Mouse (Mus musculus) forebrain, embryonic 14.5 days (tissue): Measurements from ENCODE around the gene D6Ertd527e. TPM values are rescaled to one million over a fixed set of nuclear protein-coding genes. Genes with fewer than 3 reads are reported as not detected.

ENCODE experiments used
- ATAC-seq: fragments of 200-750 bp; cut with Nextera tagmentation; 2 replicates; pipeline ENCODE4 v1.8.0; 2017; ENCODE audit warnings: mild to moderate bottlenecking, moderate library complexity
- DNase-seq: peaks from one replicate; pipeline ENCODE4 v3.0.0-alpha.2; 2015; ENCODE audit warnings: low spot score
- H3K27ac ChIP-seq: fragments of 300-500 bp; sonication (generic); 2 replicates; pipeline ENCODE4 v1.5.1; 2014; ENCODE audit warnings: low read depth, mild to moderate bottlenecking, control low read depth, low read length, moderate library complexity
- H3K27me3 ChIP-seq: fragments of 300-500 bp; sonication (generic); replicated peaks from 2 replicates; pipeline ENCODE4 v1.6.1; 2014; ENCODE audit warnings: low read length, control low read depth, mixed read lengths; ENCODE audit not compliant: control insufficient read depth, insufficient read depth
- H3K36me3 ChIP-seq: fragments of 300-500 bp; sonication (generic); 2 replicates; pipeline ENCODE4 v1.6.1; 2014; ENCODE audit warnings: low read length, control low read depth; ENCODE audit not compliant: control insufficient read depth, insufficient read depth
- H3K4me1 ChIP-seq: fragments of 300-500 bp; sonication (generic); 2 replicates; pipeline ENCODE4 v1.6.1; 2014; ENCODE audit warnings: antibody characterized with exemption, low read length, control low read depth; ENCODE audit not compliant: control insufficient read depth, insufficient read depth
- H3K4me2 ChIP-seq: fragments of 300-500 bp; sonication (generic); 2 replicates; pipeline ENCODE4 v1.6.1; 2014; ENCODE audit warnings: mild to moderate bottlenecking, control low read depth, low read length
- H3K4me3 ChIP-seq: fragments of 300-500 bp; sonication (generic); 2 replicates; pipeline ENCODE4 v1.5.1; 2014; ENCODE audit warnings: low read depth, low read length, control low read depth
- H3K9ac ChIP-seq: fragments of 300-500 bp; sonication (generic); 2 replicates; pipeline ENCODE4 v1.6.1; 2014; ENCODE audit warnings: mild to moderate bottlenecking, low read length, control low read depth, moderate library complexity
- H3K9me3 ChIP-seq: fragments of 300-500 bp; sonication (generic); replicated peaks from 2 replicates; pipeline ENCODE4 v1.6.1; 2016; ENCODE audit warnings: low read length, control low read depth, mixed read lengths; ENCODE audit not compliant: control insufficient read depth
- WGBS: fragments of 180-500 bp; shearing (Covaris S2); extraction: QIAGEN DNeasy Blood & Tissue Kit; methylation state at CpG from one replicate; pipeline ENCODE4 v1.1.7; 2014; 5-methylcytosine and 5-hydroxymethylcytosine counted together
- polyA plus RNA-seq: library from polyadenylated mRNA; unstranded; fragments of >200 nt; fragmentation: Nextera tagmentation; extraction: Ambion mirVana; gene quantifications from 2 replicates; pipeline ENCODE4 v1.2.1, GENCODE M21; 2014

D6Ertd527e gene
- polyA plus RNA-seq, 1 experiment from 2014 or later, result not detected

GRCm38 (mm10) chr6:87101281-87101954, 3.1 kb upstream of the D6Ertd527e start:
- Histone ChIP-seq H3K9ac (peak overlapping the region; percentile 45), H3K27me3 (no peaks in the 10 kb centered on the region), H3K4me3 (no peak overlapping the region; the same call in 1 of the 2 replicates), H3K27ac (no peak overlapping the region), H3K9me3 (no peaks in the 10 kb centered on the region), H3K36me3 (no peaks in the 10 kb centered on the region), H3K4me2 (peak overlapping the region; percentile 49), H3K4me1 (0 out of 2 replicates have a peak, but pooled peaks cover 3% of the 10 kb centered on the region)
- peak; percentile 92 for DNase-seq
- 8% methylated on average over 12 of the region's 12 CpGs for WGBS
- ATAC-seq, result peak; percentile 76

GRCm38 (mm10) chr6:87101955-87102353, 2.6 kb upstream of the D6Ertd527e start:
- WGBS, result 31% methylated on average over 4 of the region's 4 CpGs
- no peaks in the 10 kb centered on the region for H3K36me3 ChIP-seq
- no peak overlapping the region for H3K4me3 ChIP-seq
- ATAC-seq, result peak; percentile 27; the same call in 1 of the 2 replicates
- no peaks in the 10 kb centered on the region for H3K9me3 ChIP-seq
- H3K9ac ChIP-seq, result no peak overlapping the region
- H3K4me2 ChIP-seq, result no peak overlapping the region
- H3K27ac ChIP-seq, result no peak overlapping the region
- DNase-seq, result no peak
- H3K27me3 ChIP-seq, result no peaks in the 10 kb centered on the region
- 0 out of 2 replicates have a peak, but pooled peaks cover 3% of the 10 kb centered on the region for H3K4me1 ChIP-seq

- Histone ChIP-seq H3K27ac (no peak overlapping the region), H3K9ac (no peak overlapping the region), H3K9me3 (no peaks in the 10 kb centered on the region), H3K4me1 (0 out of 2 replicates have a peak, but pooled peaks cover 3% of the 10 kb centered on the region), H3K27me3 (no peaks in the 10 kb centered on the region), H3K4me2 (no peak overlapping the region), H3K36me3 (no peaks in the 10 kb centered on the region), H3K4me3 (no peak overlapping the region)
- WGBS, result 42% methylated on average over 7 of the region's 7 CpGs
- DNase-seq (peak; percentile 24), ATAC-seq (no peak)
These were observed 2.1 kb upstream of the D6Ertd527e start for GRCm38 (mm10) chr6:87102421-87102911.

GRCm38 (mm10) chr6:87103314-87103713, 1.2 kb upstream of the D6Ertd527e start:
- 95% methylated on average over 1 of the region's 1 CpGs for WGBS
- Histone ChIP-seq H3K9ac (no peak overlapping the region), H3K36me3 (no peaks in the 10 kb centered on the region), H3K27ac (no peak overlapping the region), H3K4me1 (0 out of 2 replicates have a peak, but pooled peaks cover 3% of the 10 kb centered on the region), H3K27me3 (no peaks in the 10 kb centered on the region), H3K9me3 (no peaks in the 10 kb centered on the region), H3K4me3 (no peak overlapping the region), H3K4me2 (no peak overlapping the region)
- ATAC-seq (no peak), DNase-seq (no peak)

GRCm38 (mm10) chr6:87111493-87111892, 6.9 kb downstream of the D6Ertd527e start:
- Histone ChIP-seq H3K27me3 (no peaks in the 10 kb centered on the region), H3K4me1 (no peaks in the 10 kb centered on the region), H3K4me3 (no peak overlapping the region), H3K9ac (no peak overlapping the region), H3K36me3 (no peaks in the 10 kb centered on the region), H3K9me3 (no peaks in the 10 kb centered on the region), H3K4me2 (no peak overlapping the region), H3K27ac (no peak overlapping the region)
- 95% methylated on average over 1 of the region's 1 CpGs for WGBS
- ATAC-seq (no peak), DNase-seq (no peak)

- H3K27ac ChIP-seq, result no peak overlapping the region
- H3K4me2 ChIP-seq, result no peak overlapping the region
- H3K4me3 ChIP-seq, result no peak overlapping the region
- H3K27me3 ChIP-seq, result no peaks in the 10 kb centered on the region
- ATAC-seq (no peak), DNase-seq (no peak)
- H3K9ac ChIP-seq, result no peak overlapping the region
- H3K9me3 ChIP-seq, result no peaks in the 10 kb centered on the region
- H3K36me3 ChIP-seq, result no peaks in the 10 kb centered on the region
- WGBS, result 81% methylated on average over 6 of the region's 6 CpGs
- no peaks in the 10 kb centered on the region for H3K4me1 ChIP-seq
These were observed 7.6 kb downstream of the D6Ertd527e start for GRCm38 (mm10) chr6:87112125-87112524.

GRCm38 (mm10) chr6:87115981-87116380, 11.4 kb downstream of the D6Ertd527e start:
- no peak overlapping the region for H3K4me2 ChIP-seq
- DNase-seq (no peak), ATAC-seq (no peak)
- H3K9me3 ChIP-seq, result no peaks in the 10 kb centered on the region
- no peaks in the 10 kb centered on the region for H3K4me1 ChIP-seq
- H3K27me3 ChIP-seq, result no peaks in the 10 kb centered on the region
- no peak overlapping the region for H3K9ac ChIP-seq
- H3K27ac ChIP-seq, result no peak overlapping the region
- WGBS, result 84% methylated on average over 2 of the region's 2 CpGs
- no peak overlapping the region for H3K4me3 ChIP-seq
- H3K36me3 ChIP-seq, result no peaks in the 10 kb centered on the region

- Histone ChIP-seq H3K36me3 (no peaks in the 10 kb centered on the region), H3K27me3 (no peaks in the 10 kb centered on the region), H3K4me3 (no peak overlapping the region), H3K4me2 (no peak overlapping the region), H3K9ac (no peak overlapping the region), H3K9me3 (no peaks in the 10 kb centered on the region), H3K4me1 (no peaks in the 10 kb centered on the region), H3K27ac (no peak overlapping the region)
- ATAC-seq, result no peak
- DNase-seq, result no peak
- WGBS, result 84% methylated on average over 7 of the region's 7 CpGs
These were observed 12.1 kb downstream of the D6Ertd527e start for GRCm38 (mm10) chr6:87116596-87116995.

GRCm38 (mm10) chr6:87119066-87119837, 14.7 kb downstream of the D6Ertd527e start:
- Histone ChIP-seq H3K36me3 (no peaks in the 10 kb centered on the region), H3K27ac (no peak overlapping the region), H3K9ac (no peak overlapping the region), H3K4me3 (no peak overlapping the region), H3K4me1 (no peaks in the 10 kb centered on the region), H3K9me3 (no peaks in the 10 kb centered on the region), H3K27me3 (no peaks in the 10 kb centered on the region), H3K4me2 (no peak overlapping the region)
- no peak for DNase-seq
- 91% methylated on average over 20 of the region's 20 CpGs for WGBS
- ATAC-seq, result no peak
